Mouse (Mus musculus): ENCODE measurements around the gene Zbtb22. TPM values are rescaled to one million over a fixed set of nuclear protein-coding genes. Genes with fewer than 3 reads are reported as not detected.
"Not testable (repeated sequence)": the region's sequence is repeated elsewhere in the genome, so short reads cannot be mapped to it uniquely, and the experiment has no call there.

Zbtb22 gene
- polyA plus RNA-seq (2012; ENCODE audit: insufficient read depth, insufficient read length, missing spikeins): 9.5 and 11.1 TPM in 2 replicates

GRCm38 (mm10) chr17:33915671-33916250 lies at the start of gene Zbtb22, which contains the start of gene Tapbp:
TSS of gene Zbtb22 (plus strand) at chr17:33915904.
TSS of gene Tapbp (plus strand) at chr17:33915899.
- Histone ChIP-seq H3K4me1 (ENCODE audit: control insufficient read depth, insufficient read depth, insufficient read length, low read length) (peaks cover 10% of the 10 kb centered on the region; the same call in 1 of the 2 replicates), H3K4me3 (ENCODE audit: insufficient read depth, low read depth, low read length) (peak within 1 kb of the TSS; percentile 96), H3K27ac (replicated peaks; ENCODE audit: low read depth, low read length) (no peak within 1 kb of the TSS)

- not testable (repeated sequence) for H3K27ac ChIP-seq (replicated peaks; ENCODE audit: low read depth, low read length); H3K4me3 ChIP-seq (ENCODE audit: insufficient read depth, low read depth, low read length); H3K4me1 ChIP-seq (ENCODE audit: control insufficient read depth, insufficient read depth, insufficient read length, low read length)
These were observed 42.2 kb upstream of the Zbtb22 start, which contains the start of gene Gm7029 for GRCm38 (mm10) chr17:33873537-33873936. TSS of gene Gm7029 (plus strand) at chr17:33873837.

- Histone ChIP-seq H3K27ac (replicated peaks; ENCODE audit: low read depth, low read length) (no peak overlapping the region), H3K4me1 (ENCODE audit: control insufficient read depth, insufficient read depth, insufficient read length, low read length) (no peaks in the 10 kb centered on the region), H3K4me3 (ENCODE audit: insufficient read depth, low read depth, low read length) (no peak overlapping the region)
These were observed 41.3 kb upstream of the Zbtb22 start for GRCm38 (mm10) chr17:33874411-33874810.

- H3K27ac ChIP-seq (replicated peaks; ENCODE audit: low read depth, low read length); H3K4me3 ChIP-seq (ENCODE audit: insufficient read depth, low read depth, low read length); H3K4me1 ChIP-seq (ENCODE audit: control insufficient read depth, insufficient read depth, insufficient read length, low read length): not testable (repeated sequence)
These were observed 39.9 kb upstream of the Zbtb22 start for GRCm38 (mm10) chr17:33875797-33876196.

- H3K4me1 ChIP-seq (ENCODE audit: control insufficient read depth, insufficient read depth, insufficient read length, low read length): not testable (repeated sequence)
These were observed 31.4 kb upstream of the Zbtb22 start for GRCm38 (mm10) chr17:33884320-33884719.

GRCm38 (mm10) chr17:33887802-33888201 lies 27.9 kb upstream of the Zbtb22 start:
- H3K4me3 ChIP-seq (ENCODE audit: insufficient read depth, low read depth, low read length); H3K4me1 ChIP-seq (ENCODE audit: control insufficient read depth, insufficient read depth, insufficient read length, low read length); H3K27ac ChIP-seq (replicated peaks; ENCODE audit: low read depth, low read length): not testable (repeated sequence)

More at GRCm38 (mm10) chr17:33884320-33884719, 31.4 kb upstream of the Zbtb22 start:
- H3K27ac ChIP-seq (replicated peaks; ENCODE audit: low read depth, low read length); H3K4me3 ChIP-seq (ENCODE audit: insufficient read depth, low read depth, low read length): not testable (repeated sequence)

- not testable (repeated sequence) for H3K4me3 ChIP-seq (ENCODE audit: insufficient read depth, low read depth, low read length); H3K27ac ChIP-seq (replicated peaks; ENCODE audit: low read depth, low read length); H3K4me1 ChIP-seq (ENCODE audit: control insufficient read depth, insufficient read depth, insufficient read length, low read length)
These were observed 27.5 kb upstream of the Zbtb22 start for GRCm38 (mm10) chr17:33888230-33888629.

GRCm38 (mm10) chr17:33889941-33890532 lies 25.7 kb upstream of the Zbtb22 start:
- H3K27ac ChIP-seq (replicated peaks; ENCODE audit: low read depth, low read length); H3K4me1 ChIP-seq (ENCODE audit: control insufficient read depth, insufficient read depth, insufficient read length, low read length): not testable (repeated sequence)
- H3K4me3 ChIP-seq (ENCODE audit: insufficient read depth, low read depth, low read length): peak overlapping the region; percentile 67

GRCm38 (mm10) chr17:33890533-33891059 lies 25.1 kb upstream of the Zbtb22 start, which contains the start of gene Kifc1:
TSS of gene Kifc1 (minus strand) at chr17:33890661.
- Histone ChIP-seq H3K4me1 (ENCODE audit: control insufficient read depth, insufficient read depth, insufficient read length, low read length) (no peaks in the 10 kb centered on the region), H3K4me3 (ENCODE audit: insufficient read depth, low read depth, low read length) (peak within 1 kb of the TSS; percentile 67), H3K27ac (replicated peaks; ENCODE audit: low read depth, low read length) (no peak within 1 kb of the TSS)

- Histone ChIP-seq H3K27ac (replicated peaks; ENCODE audit: low read depth, low read length) (no peak overlapping the region), H3K4me1 (ENCODE audit: control insufficient read depth, insufficient read depth, insufficient read length, low read length) (no peaks in the 10 kb centered on the region), H3K4me3 (ENCODE audit: insufficient read depth, low read depth, low read length) (no peak overlapping the region)
These were observed 24.3 kb upstream of the Zbtb22 start for GRCm38 (mm10) chr17:33891357-33891756.

- not testable (repeated sequence) for H3K4me1 ChIP-seq (ENCODE audit: control insufficient read depth, insufficient read depth, insufficient read length, low read length); H3K4me3 ChIP-seq (ENCODE audit: insufficient read depth, low read depth, low read length); H3K27ac ChIP-seq (replicated peaks; ENCODE audit: low read depth, low read length)
These were observed 23.8 kb upstream of the Zbtb22 start for GRCm38 (mm10) chr17:33891892-33892291.

- Histone ChIP-seq H3K4me3 (ENCODE audit: insufficient read depth, low read depth, low read length) (no peak overlapping the region), H3K27ac (replicated peaks; ENCODE audit: low read depth, low read length) (no peak overlapping the region), H3K4me1 (ENCODE audit: control insufficient read depth, insufficient read depth, insufficient read length, low read length) (no peaks in the 10 kb centered on the region)
These were observed 23.3 kb upstream of the Zbtb22 start for GRCm38 (mm10) chr17:33892429-33892828.

GRCm38 (mm10) chr17:33893011-33893410 lies 22.7 kb upstream of the Zbtb22 start:
- not testable (repeated sequence) for H3K4me1 ChIP-seq (ENCODE audit: control insufficient read depth, insufficient read depth, insufficient read length, low read length); H3K27ac ChIP-seq (replicated peaks; ENCODE audit: low read depth, low read length); H3K4me3 ChIP-seq (ENCODE audit: insufficient read depth, low read depth, low read length)

GRCm38 (mm10) chr17:33897114-33897794 lies 18.4 kb upstream of the Zbtb22 start:
- Histone ChIP-seq H3K27ac (replicated peaks; ENCODE audit: low read depth, low read length) (peak overlapping the region; percentile 72), H3K4me3 (ENCODE audit: insufficient read depth, low read depth, low read length) (no peak overlapping the region), H3K4me1 (ENCODE audit: control insufficient read depth, insufficient read depth, insufficient read length, low read length) (peaks cover 2% of the 10 kb centered on the region; the same call in 1 of the 2 replicates)

- H3K4me3 ChIP-seq (ENCODE audit: insufficient read depth, low read depth, low read length); H3K4me1 ChIP-seq (ENCODE audit: control insufficient read depth, insufficient read depth, insufficient read length, low read length): not testable (repeated sequence)
- H3K27ac ChIP-seq (replicated peaks; ENCODE audit: low read depth, low read length): 0 out of 2 replicates have a peak overlapping the region, but pooled peaks have one; percentile 13
These were observed 17.5 kb upstream of the Zbtb22 start for GRCm38 (mm10) chr17:33898193-33898592.
